23 mouse cellular contexts compared by ENCODE assay signal in the genomic region with DNA sequence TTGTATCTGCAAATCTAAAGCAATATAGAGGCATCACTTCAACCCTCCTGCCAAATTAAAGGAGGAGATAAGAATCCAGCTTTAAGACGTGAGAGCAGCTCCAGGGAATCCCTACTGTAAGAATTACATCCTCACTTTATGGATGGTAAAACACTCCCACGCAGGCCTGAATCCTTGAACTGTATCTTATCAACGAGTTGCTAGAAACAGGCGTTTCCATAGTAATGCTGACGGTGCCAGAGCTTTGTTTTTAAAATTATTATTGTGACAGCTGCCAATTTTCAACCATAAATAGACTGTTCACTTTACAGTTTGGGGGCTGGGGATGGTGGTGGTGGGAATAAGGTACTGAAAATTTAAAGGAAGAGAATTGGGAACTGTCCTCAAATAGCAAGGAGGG.
DNase-seq lines count a peak whose midpoint lies in the region; ATAC-seq and TF ChIP-seq lines count a peak whose summit lies in the region.
"Had no signal": no experiment of that assay in that cellular context is flagged by ENCODE, and none has a peak within 500 bp of the region (broad histone marks: within the 10 kb centered on the region; RNA-seq: fewer than 3 reads in every experiment).

No protein-coding gene starts in this region.

- no peaks in the 10 kb centered on the region for H3K36me3 ChIP-seq in kidney, embryonic 14.5 days (ENCODE audit: control insufficient read depth, insufficient read depth, low read length)
- no peaks in the 10 kb centered on the region for H3K36me3 ChIP-seq in kidney, embryonic 15.5 days
- H3K36me3 ChIP-seq in lung, postnatal 0 days (ENCODE audit: insufficient read depth, low read length) = no peaks in the 10 kb centered on the region
- H3K36me3 ChIP-seq: heart, embryonic 13.5 days; hindbrain, embryonic 12.5 days; limb, embryonic 10.5 days; liver, embryonic 15.5 days had no signal

- WGBS in kidney, embryonic 14.5 days = 48% methylated on average over 5 of the region's 5 CpGs
- WGBS in kidney, embryonic 15.5 days = 31% methylated on average over 5 of the region's 5 CpGs
- WGBS in lung, postnatal 0 days = 43% methylated on average over 5 of the region's 5 CpGs

- H3K9ac ChIP-seq in kidney, embryonic 14.5 days (ENCODE audit: low read depth, low read length) = no peak overlapping the region
- H3K9ac ChIP-seq in kidney, embryonic 15.5 days = no peak overlapping the region
- H3K9ac ChIP-seq in lung, postnatal 0 days (replicated peaks; ENCODE audit: low read depth) = no peak overlapping the region
- H3K9ac ChIP-seq: heart, embryonic 13.5 days; hindbrain, embryonic 12.5 days; liver, embryonic 15.5 days had no signal

- H3K4me1 ChIP-seq in kidney, embryonic 14.5 days (ENCODE audit: control insufficient read depth, insufficient read depth, low read length) = no peaks in the 10 kb centered on the region
- H3K4me1 ChIP-seq in kidney, embryonic 15.5 days = no peaks in the 10 kb centered on the region
- no peaks in the 10 kb centered on the region for H3K4me1 ChIP-seq in lung, postnatal 0 days (ENCODE audit: insufficient read depth, low read depth, low read length)
- H3K4me1 ChIP-seq: hindbrain, embryonic 12.5 days; liver, embryonic 15.5 days had no signal

- ATAC-seq in kidney, embryonic 14.5 days (ENCODE audit: low FRiP score, low TSS enrichment) = 0 out of 2 replicates have a peak, but pooled peaks have one; percentile 24
- ATAC-seq in kidney, embryonic 15.5 days (replicated peaks; ENCODE audit: low FRiP score) = no peak
- ATAC-seq in lung, postnatal 0 days = no peak

- intact Hi-C loops in left cerebral cortex, postnatal 4 days (cut with DNase I) = no loop called here

- H3K9me3 ChIP-seq in kidney, embryonic 14.5 days (ENCODE audit: control insufficient read depth, low read length) = no peaks in the 10 kb centered on the region
- H3K9me3 ChIP-seq in kidney, embryonic 15.5 days (replicated peaks) = no peaks in the 10 kb centered on the region
- H3K9me3 ChIP-seq in lung, postnatal 0 days (ENCODE audit: low read length) = no peaks in the 10 kb centered on the region
- H3K9me3 ChIP-seq: heart, embryonic 13.5 days; hindbrain, embryonic 12.5 days; limb, embryonic 10.5 days; liver, embryonic 15.5 days; megakaryocyte, embryonic 14.5 days had no signal

- no peak overlapping the region for H3K4me2 ChIP-seq in kidney, embryonic 14.5 days (replicated peaks; ENCODE audit: low read depth, low read length)
- H3K4me2 ChIP-seq in kidney, embryonic 15.5 days = no peak overlapping the region
- H3K4me2 ChIP-seq in lung, postnatal 0 days (replicated peaks; ENCODE audit: low read depth, low read length) = no peak overlapping the region
- H3K4me2 ChIP-seq: heart, embryonic 13.5 days; hindbrain, embryonic 12.5 days; liver, embryonic 15.5 days had no signal

- TF ChIP-seq EP300 in lung, postnatal 0 days (IDR thresholded peaks at IDR 0.05) = no peak

- no peak overlapping the region for H3K4me3 ChIP-seq in kidney, embryonic 14.5 days (ENCODE audit: low read length)
- H3K4me3 ChIP-seq in kidney, embryonic 15.5 days (replicated peaks) = no peak overlapping the region
- H3K4me3 ChIP-seq in lung, postnatal 0 days (ENCODE audit: low read depth, low read length) = no peak overlapping the region
- H3K4me3 ChIP-seq: heart, adult 2 months; heart, embryonic 13.5 days; hindbrain, embryonic 12.5 days; limb, embryonic 10.5 days; liver, embryonic 15.5 days; megakaryocyte, embryonic 14.5 days had no signal

- no peak overlapping the region for H3K27ac ChIP-seq in kidney, embryonic 14.5 days (ENCODE audit: low read depth, low read length)
- H3K27ac ChIP-seq in kidney, embryonic 15.5 days = no peak overlapping the region
- H3K27ac ChIP-seq in lung, postnatal 0 days (ENCODE audit: low read length) = no peak overlapping the region
- H3K27ac ChIP-seq: heart, adult 2 months; heart, embryonic 13.5 days; hindbrain, embryonic 12.5 days; kidney, postnatal 0 days; limb, embryonic 10.5 days; liver, embryonic 15.5 days; stomach, postnatal 0 days had no signal

- no peaks in the 10 kb centered on the region for H3K27me3 ChIP-seq in kidney, embryonic 14.5 days (ENCODE audit: control insufficient read depth, insufficient read depth, low read length)
- no peaks in the 10 kb centered on the region for H3K27me3 ChIP-seq in kidney, embryonic 15.5 days
- H3K27me3 ChIP-seq in lung, postnatal 0 days (replicated peaks; ENCODE audit: insufficient read depth, low read length) = no peaks in the 10 kb centered on the region
- H3K27me3 ChIP-seq: heart, embryonic 13.5 days; hindbrain, embryonic 12.5 days; liver, embryonic 15.5 days had no signal

- TF ChIP-seq CTCF in lung, postnatal 0 days (IDR thresholded peaks at IDR 0.05) = no peak

- peak; percentile 10 for DNase-seq in adrenal gland, postnatal 14 days
- no peak for DNase-seq in adrenal gland, postnatal 4 days (ENCODE audit: low spot score in 2 of 2)
- DNase-seq in lung, postnatal 0 days (ENCODE audit: low spot score) = peak; percentile 22
- no peak for DNase-seq in lung, postnatal 14 days
- peak; percentile 37 for DNase-seq in brain, adult 2 months (ENCODE audit: low read depth, low spot score)
- no peak for DNase-seq in left cerebral cortex, postnatal 4 days
- DNase-seq: cerebellum, adult 18-20 months; cerebellum, postnatal 14 days; gastrocnemius, postnatal 36 days; heart, adult 2 months; heart, postnatal 14 days; kidney, adult 11 months; liver; right cerebral cortex, postnatal 14 days had no signal

Comparison
In these comparisons a context has a peak if more than half of its experiments do, and no peak if none do; other contexts are left out.
1. DNase-seq: peak in adrenal gland, postnatal 14 days (single experiment), lung, postnatal 0 days (single experiment) and brain, adult 2 months (single experiment); none in adrenal gland, postnatal 4 days (0 of 2), lung, postnatal 14 days (single experiment) and left cerebral cortex, postnatal 4 days (single experiment).